ENCODE assay signal across 13 mouse cellular contexts in the genomic region with DNA sequence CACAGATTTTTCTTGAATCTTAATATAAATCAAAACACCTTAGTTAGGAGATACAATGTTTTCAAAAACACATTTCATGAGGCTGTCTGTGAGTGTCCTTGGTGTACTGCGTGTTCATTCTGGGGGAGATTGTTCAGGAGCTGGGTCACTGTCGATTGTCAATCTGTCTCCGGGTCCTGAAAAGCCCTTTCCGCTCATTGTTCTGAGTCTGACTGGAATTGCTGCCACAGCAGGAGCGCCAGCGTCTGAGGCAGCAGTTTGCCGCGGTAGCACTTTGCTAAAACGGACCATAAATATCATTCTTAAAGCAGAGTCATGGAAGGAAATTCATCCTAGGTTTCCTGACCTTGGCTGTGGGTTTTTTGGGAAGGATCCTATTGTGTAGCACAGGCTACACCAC. TPM values are rescaled to one million over a fixed set of nuclear protein-coding genes. Genes with fewer than 3 reads are reported as not detected.
DNase-seq lines count a peak whose midpoint lies in the region; ATAC-seq and TF ChIP-seq lines count a peak whose summit lies in the region.
"Had no signal": no experiment of that assay in that cellular context is flagged by ENCODE, and none has a peak within 500 bp of the region (broad histone marks: within the 10 kb centered on the region; RNA-seq: fewer than 3 reads in every experiment).

No protein-coding gene starts in this region.

- no peak for TF ChIP-seq CTCF in hindbrain, postnatal 0 days (IDR thresholded peaks at IDR 0.05; ENCODE audit: low read depth)
- no peak for TF ChIP-seq CTCF in brain, embryonic 14.5 days (IDR thresholded peaks at IDR 0.05; ENCODE audit: borderline replicate concordance, extremely low read depth, insufficient read depth, insufficient read length)
- no peak for TF ChIP-seq CTCF in kidney, postnatal 0 days (IDR thresholded peaks at IDR 0.05; ENCODE audit: low read depth)

- no peaks in the 10 kb centered on the region for H3K4me1 ChIP-seq in hindbrain, postnatal 0 days (ENCODE audit: insufficient read depth, low read length)
- H3K4me1 ChIP-seq in hindbrain, embryonic 10.5 days (replicated peaks): peaks cover 7% of the 10 kb centered on the region; the same call in 1 of the 2 replicates
- 0 out of 2 replicates have a peak, but pooled peaks cover 4% of the 10 kb centered on the region for H3K4me1 ChIP-seq in heart, embryonic 12.5 days (replicated peaks)
- no peaks in the 10 kb centered on the region for H3K4me1 ChIP-seq in kidney, postnatal 0 days (replicated peaks; ENCODE audit: insufficient read depth, low read length)

- no peak overlapping the region for H3K4me3 ChIP-seq in hindbrain, postnatal 0 days (ENCODE audit: low read length)
- no peak overlapping the region for H3K4me3 ChIP-seq in hindbrain, embryonic 10.5 days
- H3K4me3 ChIP-seq in heart, embryonic 12.5 days: no peak overlapping the region
- no peak overlapping the region for H3K4me3 ChIP-seq in kidney, postnatal 0 days (replicated peaks; ENCODE audit: low read depth, low read length)
- H3K4me3 ChIP-seq: midbrain, embryonic 15.5 days had no signal

- no peak overlapping the region for H3K4me2 ChIP-seq in hindbrain, postnatal 0 days (ENCODE audit: low read depth, low read length)
- H3K4me2 ChIP-seq in heart, embryonic 12.5 days: no peak overlapping the region
- no peak overlapping the region for H3K4me2 ChIP-seq in kidney, postnatal 0 days (ENCODE audit: low read length)
- H3K4me2 ChIP-seq: midbrain, embryonic 15.5 days had no signal

- H3K27ac ChIP-seq in hindbrain, postnatal 0 days: peak overlapping the region; percentile 32; the same call in 1 of the 2 replicates
- H3K27ac ChIP-seq in hindbrain, embryonic 10.5 days: no peak overlapping the region
- H3K27ac ChIP-seq in heart, embryonic 12.5 days (ENCODE audit: poor library complexity, severe bottlenecking): peak overlapping the region; percentile 59; the same call in 1 of the 2 replicates
- H3K27ac ChIP-seq in kidney, postnatal 0 days: 0 out of 2 replicates have a peak overlapping the region, but pooled peaks have one; percentile 1
- H3K27ac ChIP-seq: liver, embryonic 14.5 days; midbrain, embryonic 15.5 days had no signal

- no peaks in the 10 kb centered on the region for H3K27me3 ChIP-seq in hindbrain, postnatal 0 days (ENCODE audit: insufficient read depth, low read length)
- H3K27me3 ChIP-seq in hindbrain, embryonic 10.5 days (ENCODE audit: insufficient read depth, poor library complexity, severe bottlenecking): no peaks in the 10 kb centered on the region; the same call in 1 of the 2 replicates
- H3K27me3 ChIP-seq in heart, embryonic 12.5 days (replicated peaks): no peaks in the 10 kb centered on the region
- H3K27me3 ChIP-seq in kidney, postnatal 0 days (ENCODE audit: insufficient read depth, low read length): no peaks in the 10 kb centered on the region
- H3K27me3 ChIP-seq: midbrain, embryonic 15.5 days had no signal

- no peak overlapping the region for H3K9ac ChIP-seq in hindbrain, postnatal 0 days (replicated peaks; ENCODE audit: low read length)
- H3K9ac ChIP-seq in heart, embryonic 12.5 days: no peak overlapping the region
- H3K9ac ChIP-seq in kidney, postnatal 0 days (ENCODE audit: low read depth, low read length): no peak overlapping the region
- H3K9ac ChIP-seq: liver, embryonic 14.5 days; midbrain, embryonic 15.5 days had no signal

- TF ChIP-seq POLR2A in brain, embryonic 14.5 days (IDR thresholded peaks at IDR 0.05; ENCODE audit: borderline replicate concordance, extremely low read depth, insufficient read depth, insufficient read length, poor library complexity, severe bottlenecking): no peak

- no peak for ATAC-seq in hindbrain, postnatal 0 days
- ATAC-seq in heart, embryonic 12.5 days (ENCODE audit: insufficient number of reproducible peaks, low FRiP score): no peak
- ATAC-seq in kidney, postnatal 0 days (replicated peaks; ENCODE audit: low FRiP score, low read depth): no peak
- ATAC-seq: midbrain, embryonic 15.5 days had no signal

- H3K36me3 ChIP-seq in hindbrain, postnatal 0 days (ENCODE audit: insufficient read depth, low read length): no peaks in the 10 kb centered on the region
- no peaks in the 10 kb centered on the region for H3K36me3 ChIP-seq in hindbrain, embryonic 10.5 days
- no peaks in the 10 kb centered on the region for H3K36me3 ChIP-seq in heart, embryonic 12.5 days
- H3K36me3 ChIP-seq in kidney, postnatal 0 days (ENCODE audit: insufficient read depth, low read length): no peaks in the 10 kb centered on the region
- H3K36me3 ChIP-seq: midbrain, embryonic 15.5 days had no signal

- WGBS in hindbrain, postnatal 0 days: 12% methylated on average over 9 of the region's 9 CpGs
- 26% methylated on average over 9 of the region's 9 CpGs for WGBS in hindbrain, embryonic 10.5 days
- WGBS in heart, embryonic 12.5 days: 43% methylated on average over 9 of the region's 9 CpGs
- WGBS in kidney, postnatal 0 days: 42% methylated on average over 9 of the region's 9 CpGs

- no peaks in the 10 kb centered on the region for H3K9me3 ChIP-seq in hindbrain, postnatal 0 days (ENCODE audit: low read length)
- H3K9me3 ChIP-seq in hindbrain, embryonic 10.5 days: no peaks in the 10 kb centered on the region
- H3K9me3 ChIP-seq in heart, embryonic 12.5 days (replicated peaks): no peaks in the 10 kb centered on the region
- H3K9me3 ChIP-seq in kidney, postnatal 0 days (replicated peaks; ENCODE audit: low read length): no peaks in the 10 kb centered on the region
- H3K9me3 ChIP-seq: midbrain, embryonic 15.5 days had no signal

- DNase-seq in hindbrain, postnatal 0 days (ENCODE audit: low spot score): peak; percentile 21
- DNase-seq in hindbrain, embryonic 10.5 days (ENCODE audit: low spot score): no peak
- peak; percentile 35 for DNase-seq in brain, embryonic 14.5 days (ENCODE audit: low read depth)
- peak; percentile 44 for DNase-seq in kidney, postnatal 0 days (ENCODE audit: low spot score)
- no peak for DNase-seq in layer of hippocampus, postnatal 36 days
- DNase-seq in lung, postnatal 25 days (ENCODE audit: low spot score): no peak
- no peak for DNase-seq in lung, postnatal 36 days

RNA-seq across cellular contexts. Expression of a gene that starts 19.3 kb away (rescaled TPM):
- total RNA-seq in hindbrain, postnatal 0 days (2014; rRNA removed): not detected in 2 replicates
- polyA plus RNA-seq in hindbrain, postnatal 0 days (2015; fragmentation: Nextera tagmentation; extraction: Ambion mirVana): 0.23 and 0.32 TPM in 2 replicates
- not detected in 2 replicates for polyA plus RNA-seq in hindbrain, embryonic 10.5 days (2016; fragmentation: Nextera tagmentation; extraction: Ambion mirVana)
- 0.08 TPM in 1 of 2 replicates, not detected in the other for polyA plus RNA-seq in brain, embryonic 14.5 days (2012; rRNA removed)
- polyA plus RNA-seq in heart, embryonic 12.5 days (2016; fragmentation: Nextera tagmentation; extraction: Ambion mirVana): not detected in 2 replicates
- not detected in 2 replicates for polyA plus RNA-seq in kidney, postnatal 0 days (2015; fragmentation: Nextera tagmentation; extraction: Ambion mirVana)
- not detected for total RNA-seq in layer of hippocampus, postnatal 36 days (2021)
- total RNA-seq: hematopoietic stem cell, adult 5-6 weeks; layer of hippocampus, postnatal 10 days had no signal
- polyA plus RNA-seq: frontal cortex, adult 2 months; liver, embryonic 14.5 days; midbrain, embryonic 15.5 days had no signal

RNA-seq across cellular contexts. Expression of a gene that starts 21.9 kb away (rescaled TPM):
- 9.0 and 10.7 TPM in 2 replicates for total RNA-seq in hindbrain, postnatal 0 days (2014; rRNA removed)
- polyA plus RNA-seq in hindbrain, postnatal 0 days (2015; fragmentation: Nextera tagmentation; extraction: Ambion mirVana): 12.8 and 12.9 TPM in 2 replicates
- 0.15 and 0.59 TPM in 2 replicates for polyA plus RNA-seq in hindbrain, embryonic 10.5 days (2016; fragmentation: Nextera tagmentation; extraction: Ambion mirVana)
- 1.4 and 2.9 TPM in 2 replicates for polyA plus RNA-seq in brain, embryonic 14.5 days (2012; rRNA removed)
- polyA plus RNA-seq in heart, embryonic 12.5 days (2016; fragmentation: Nextera tagmentation; extraction: Ambion mirVana): 1.6 TPM in 2 replicates
- 0.29 and 0.33 TPM in 2 replicates for polyA plus RNA-seq in kidney, postnatal 0 days (2015; fragmentation: Nextera tagmentation; extraction: Ambion mirVana)
- total RNA-seq in layer of hippocampus, postnatal 36 days (2021): 10 to 100 TPM; 23.5 to 23.9 TPM
- total RNA-seq: hematopoietic stem cell, adult 5-6 weeks had no signal

RNA-seq across cellular contexts. Expression of a gene that starts 35.0 kb away (rescaled TPM):
- total RNA-seq in hindbrain, postnatal 0 days (2014; rRNA removed): 60.6 and 66.7 TPM in 2 replicates
- polyA plus RNA-seq in hindbrain, postnatal 0 days (2015; fragmentation: Nextera tagmentation; extraction: Ambion mirVana): 186 and 188 TPM in 2 replicates
- 289 and 317 TPM in 2 replicates for polyA plus RNA-seq in hindbrain, embryonic 10.5 days (2016; fragmentation: Nextera tagmentation; extraction: Ambion mirVana)
- polyA plus RNA-seq in brain, embryonic 14.5 days (2012; rRNA removed): 162 and 270 TPM in 2 replicates
- 178 and 181 TPM in 2 replicates for polyA plus RNA-seq in heart, embryonic 12.5 days (2016; fragmentation: Nextera tagmentation; extraction: Ambion mirVana)
- 154 and 196 TPM in 2 replicates for polyA plus RNA-seq in kidney, postnatal 0 days (2015; fragmentation: Nextera tagmentation; extraction: Ambion mirVana)
- total RNA-seq in layer of hippocampus, postnatal 36 days (2021): 10 to 100 TPM; 56.6 to 60.4 TPM

RNA-seq across cellular contexts. Expression of a gene that starts 57.0 kb away (rescaled TPM):
- total RNA-seq in hindbrain, postnatal 0 days (2014; rRNA removed): 1.3 and 1.4 TPM in 2 replicates
- polyA plus RNA-seq in hindbrain, postnatal 0 days (2015; fragmentation: Nextera tagmentation; extraction: Ambion mirVana): 1.3 and 1.4 TPM in 2 replicates
- polyA plus RNA-seq in hindbrain, embryonic 10.5 days (2016; fragmentation: Nextera tagmentation; extraction: Ambion mirVana): 0.07 TPM in 1 of 2 replicates, not detected in the other
- polyA plus RNA-seq in brain, embryonic 14.5 days (2012; rRNA removed): 0.04 and 0.05 TPM in 2 replicates
- polyA plus RNA-seq in heart, embryonic 12.5 days (2016; fragmentation: Nextera tagmentation; extraction: Ambion mirVana): not detected in 2 replicates
- polyA plus RNA-seq in kidney, postnatal 0 days (2015; fragmentation: Nextera tagmentation; extraction: Ambion mirVana): 0.08 and 0.09 TPM in 2 replicates
- not detected for total RNA-seq in layer of hippocampus, postnatal 36 days (2021)
- total RNA-seq: hematopoietic stem cell, adult 5-6 weeks; layer of hippocampus, postnatal 10 days had no signal
- polyA plus RNA-seq: liver, embryonic 14.5 days had no signal

Comparison
In these comparisons a context has a peak if more than half of its experiments do, and no peak if none do; other contexts are left out.
1. DNase-seq: peak in hindbrain, postnatal 0 days (single experiment), brain, embryonic 14.5 days (single experiment) and kidney, postnatal 0 days (single experiment); none in hindbrain, embryonic 10.5 days (single experiment), layer of hippocampus, postnatal 36 days (0 of 2), lung, postnatal 25 days (single experiment) and lung, postnatal 36 days (single experiment).